Mouse (Mus musculus) neutrophil, adult 5-6 weeks (primary cell): ENCODE data around the gene Esp31. TPM values are rescaled to one million over a fixed set of nuclear protein-coding genes. Genes with fewer than 3 reads are reported as not detected.

Experiments
- ATAC-seq: fragments of 151-379, 151-347 bp; 2 replicates; pipeline ENCODE4 v1.8.0; 2017; ENCODE audit warnings: mild to moderate bottlenecking, moderate TSS enrichment; ENCODE audit not compliant: insufficient number of reproducible peaks, poor library complexity, low FRiP score, severe bottlenecking; ENCODE audit errors: extremely low read depth
- total RNA-seq: library from RNA; stranded (forward); fragments of 200-1000 nt; gene quantifications from 2 replicates; pipeline ENCODE4 v1.2.3, GENCODE M21; 2017

Gene Esp31
- not detected in 2 replicates for total RNA-seq

- ATAC-seq = no peak
These were observed at the start of gene Esp31 for GRCm38 (mm10) chr17:38639147-38639546. Gene Esp31 (plus strand): TSS chr17:38639447.

Other genes with a start within 250 kb of the Esp31 start
- not detected in 2 replicates for gene Esp36, start 219.3 kb upstream of the Esp31 start, total RNA-seq
- gene Esp34, start 85.3 kb upstream of the Esp31 start, total RNA-seq = 0.25 TPM in 1 of 2 replicates, not detected in the other